Mouse (Mus musculus) cortical plate, adult 2 months (tissue): ENCODE results near the gene Cacnb2. TPM values are rescaled to one million over a fixed set of nuclear protein-coding genes. Genes with fewer than 3 reads are reported as not detected.
"Not testable (repeated sequence)": the region's sequence is repeated elsewhere in the genome, so short reads cannot be mapped to it uniquely, and the experiment has no call there.

ENCODE experiments used
- H3K27ac ChIP-seq: fragments of 200-500 bp; 2 replicates; pipeline ENCODE4 v1.5.1; 2012; ENCODE audit warnings: low read length, control low read depth, inconsistent platforms; ENCODE audit not compliant: insufficient read depth
- H3K4me1 ChIP-seq: fragments of 200-500 bp; 2 replicates; pipeline ENCODE4 v1.6.1; 2011; ENCODE audit warnings: low read length; ENCODE audit not compliant: control insufficient read depth, insufficient read depth
- H3K4me3 ChIP-seq: fragments of 200-500 bp; 2 replicates; pipeline ENCODE4 v1.5.1; 2011; ENCODE audit warnings: mild to moderate bottlenecking, low read length, control low read depth; ENCODE audit not compliant: insufficient read depth
- CTCF ChIP-seq: fragments of 200-500 bp; IDR thresholded peaks from 2 replicates; pipeline ENCODE4 v1.5.1; 2011; ENCODE audit warnings: mild to moderate bottlenecking, control low read depth, low read length; ENCODE audit not compliant: insufficient read depth; ENCODE audit errors: extremely low read depth
- POLR2A ChIP-seq: fragments of 200-500 bp; IDR thresholded peaks from 2 replicates; pipeline ENCODE4 v1.6.1; 2011; ENCODE audit warnings: mild to moderate bottlenecking, low read length, control low read depth; ENCODE audit not compliant: insufficient read depth; ENCODE audit errors: extremely low read depth
- polyA plus RNA-seq: library from polyadenylated mRNA; depleted of rRNA; stranded (reverse); fragments of >200 nt; gene quantifications from 2 replicates; pipeline ENCODE4 v1.2.3, GENCODE M21; 2012

The Cacnb2 gene
- polyA plus RNA-seq, 1 experiment, result 32.0 TPM

DNA sequence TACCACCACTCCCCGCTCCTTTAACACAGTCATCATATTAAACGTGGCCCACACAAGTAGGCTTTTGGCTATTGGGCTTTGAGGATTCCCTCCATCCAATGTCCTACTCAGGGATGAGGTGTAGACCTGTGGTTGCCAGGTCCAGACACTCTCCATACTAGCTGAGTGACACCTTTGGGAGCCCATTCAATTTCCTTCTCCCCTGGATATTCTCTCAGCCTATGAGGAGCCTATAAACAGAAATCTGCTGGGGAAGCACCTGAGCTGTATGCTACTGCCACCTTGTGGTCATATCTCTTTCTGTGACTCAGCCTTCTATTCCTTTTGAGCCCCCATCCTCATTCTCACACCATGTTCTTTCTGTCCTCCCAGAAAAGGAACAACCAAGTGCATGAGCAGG, 108.9 kb downstream of the Cacnb2 start:
- no peaks in the 10 kb centered on the region for H3K4me1 ChIP-seq
- TF ChIP-seq CTCF, result peak; percentile 34; the same call in 1 of the 2 replicates
- no peak for TF ChIP-seq POLR2A
- no peak overlapping the region for H3K27ac ChIP-seq
- H3K4me3 ChIP-seq, result no peak overlapping the region

DNA sequence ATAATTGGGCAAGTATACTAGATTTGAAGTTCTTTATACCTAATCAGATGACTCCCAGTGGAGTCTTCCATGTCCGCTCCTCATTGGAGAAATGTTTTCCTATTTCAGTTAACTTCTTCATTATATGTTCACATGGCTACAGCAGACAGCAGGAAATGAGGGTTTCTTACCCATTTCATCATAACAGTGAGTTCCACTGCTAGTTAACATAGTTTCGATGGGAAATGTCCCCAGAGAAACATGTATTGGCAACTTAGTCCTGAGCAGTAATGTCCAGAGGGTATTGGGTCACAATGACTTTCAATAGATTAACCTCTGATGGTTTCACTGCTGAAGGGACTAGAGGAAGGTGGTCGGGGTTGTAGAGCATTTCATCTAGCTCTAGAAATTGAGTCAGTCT, 110.2 kb downstream of the Cacnb2 start:
- Histone ChIP-seq H3K27ac (no peak overlapping the region), H3K4me3 (no peak overlapping the region), H3K4me1 (no peaks in the 10 kb centered on the region)
- no peak for TF ChIP-seq POLR2A
- no peak for TF ChIP-seq CTCF

- no peak overlapping the region for H3K4me3 ChIP-seq
- TF ChIP-seq POLR2A (no peak), CTCF (no peak)
- no peak overlapping the region for H3K27ac ChIP-seq
Measured at GRCm38 (mm10) chr2:14716666-14717065, 113.8 kb downstream of the Cacnb2 start.

GRCm38 (mm10) chr2:14719119-14719718, 116.3 kb downstream of the Cacnb2 start:
- no peak overlapping the region for H3K4me3 ChIP-seq
- 0 out of 2 replicates have a peak overlapping the region, but pooled peaks have one; percentile 72 for H3K27ac ChIP-seq
- no peaks in the 10 kb centered on the region for H3K4me1 ChIP-seq
- TF ChIP-seq CTCF (no peak), POLR2A (no peak)

More at GRCm38 (mm10) chr2:14716666-14717065, 113.8 kb downstream of the Cacnb2 start:
- no peaks in the 10 kb centered on the region for H3K4me1 ChIP-seq

GRCm38 (mm10) chr2:14725437-14725836, 122.5 kb downstream of the Cacnb2 start:
- TF ChIP-seq POLR2A (no peak), CTCF (no peak)
- H3K27ac ChIP-seq, result no peak overlapping the region
- no peaks in the 10 kb centered on the region for H3K4me1 ChIP-seq
- no peak overlapping the region for H3K4me3 ChIP-seq

DNA sequence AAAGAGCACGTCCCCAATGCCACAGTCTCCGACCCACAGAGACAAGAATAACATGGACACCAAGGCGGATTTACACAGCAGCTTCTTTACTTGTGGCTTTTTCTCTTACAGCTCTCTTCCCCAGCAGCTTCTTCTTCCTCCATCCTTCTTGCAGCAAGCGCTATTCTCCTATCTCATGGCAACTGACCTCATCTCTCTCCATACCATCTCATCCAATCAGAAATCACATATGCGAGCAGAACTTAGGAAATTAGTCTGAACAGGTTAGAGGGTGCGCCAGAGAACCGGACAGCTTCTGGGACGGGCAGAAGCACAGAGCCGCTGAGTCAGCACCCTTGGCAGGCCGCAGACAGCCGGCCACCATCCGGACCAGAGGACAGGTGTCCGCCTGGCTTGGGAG, 123.7 kb downstream of the Cacnb2 start:
- not testable (repeated sequence) for H3K27ac ChIP-seq, H3K4me1 ChIP-seq, H3K4me3 ChIP-seq

GRCm38 (mm10) chr2:14738927-14739326, 136.0 kb downstream of the Cacnb2 start:
- peaks cover 1% of the 10 kb centered on the region; the same call in 1 of the 2 replicates for H3K4me1 ChIP-seq
- TF ChIP-seq POLR2A, result peak; percentile 84
- no peak for TF ChIP-seq CTCF
- H3K4me3 ChIP-seq, result peak overlapping the region; percentile 83
- H3K27ac ChIP-seq, result peak overlapping the region; percentile 27; the same call in 1 of the 2 replicates

DNA sequence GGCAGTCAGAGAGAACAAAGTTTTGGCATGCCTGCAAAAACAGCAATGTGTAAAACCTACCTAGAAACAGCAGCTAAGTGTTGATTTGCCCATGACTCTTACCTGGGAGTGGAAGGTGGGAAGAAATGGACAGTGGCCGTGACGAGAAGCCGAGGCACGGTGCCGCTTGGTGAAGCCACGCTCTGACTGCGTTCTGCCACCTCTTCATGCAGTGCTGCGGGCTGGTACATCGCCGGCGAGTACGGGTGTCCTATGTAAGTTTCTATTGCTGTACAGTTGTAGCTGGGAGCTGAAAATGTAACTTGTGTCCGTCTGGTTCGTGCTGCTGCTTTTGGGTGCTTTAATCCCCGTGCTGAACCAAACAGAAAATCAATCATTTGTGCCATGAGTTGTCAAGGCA, 136.6 kb downstream of the Cacnb2 start:
- H3K4me3 ChIP-seq, result peak overlapping the region; percentile 83
- H3K27ac ChIP-seq, result peak overlapping the region; percentile 27
- TF ChIP-seq POLR2A, result peak; percentile 22; the same call in 1 of the 2 replicates
- no peak for TF ChIP-seq CTCF
- H3K4me1 ChIP-seq, result peaks cover 1% of the 10 kb centered on the region; the same call in 1 of the 2 replicates

DNA sequence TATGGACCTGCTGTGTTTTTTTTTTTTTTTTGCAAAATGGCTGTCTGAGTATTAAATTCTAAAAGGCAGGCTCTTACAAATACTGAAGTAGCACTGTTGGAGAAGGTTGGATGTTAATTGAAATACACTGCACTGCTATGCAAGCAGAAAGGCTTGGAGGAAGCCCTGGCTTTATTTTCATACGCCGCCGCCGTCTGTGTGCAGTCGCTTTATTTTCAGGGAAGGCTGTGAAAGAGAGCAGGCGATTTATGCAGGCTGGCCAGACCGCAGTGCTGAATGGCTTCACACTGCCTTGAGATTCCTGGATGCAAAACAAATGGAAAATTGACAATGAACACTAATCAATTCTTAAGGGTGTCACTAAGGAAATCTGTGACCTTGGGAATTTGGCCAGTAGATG, 137.5 kb downstream of the Cacnb2 start:
- no peak overlapping the region; the same call in 1 of the 2 replicates for H3K27ac ChIP-seq
- H3K4me1 ChIP-seq, result peaks cover 1% of the 10 kb centered on the region; the same call in 1 of the 2 replicates
- no peak for TF ChIP-seq CTCF
- TF ChIP-seq POLR2A, result peak; percentile 34; the same call in 1 of the 2 replicates
- H3K4me3 ChIP-seq, result peak overlapping the region; percentile 83

DNA sequence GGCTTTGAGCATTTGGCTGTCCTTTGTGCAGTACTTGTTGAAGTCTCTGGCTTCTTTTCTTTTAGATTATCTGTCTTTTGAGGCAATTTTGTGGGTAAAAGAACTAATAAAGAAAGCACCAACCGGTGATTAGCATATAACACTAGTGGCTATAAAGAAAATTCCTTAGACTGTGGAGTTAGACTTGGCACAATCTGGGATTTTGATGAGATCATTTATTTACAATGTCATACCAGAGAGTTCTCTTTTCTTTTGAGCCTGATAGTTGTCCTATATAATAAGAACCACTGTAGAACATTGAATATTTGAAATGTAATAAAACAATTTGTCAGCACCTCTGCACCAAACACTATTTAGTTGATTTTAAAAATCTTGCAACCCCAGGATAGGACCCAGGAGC, 141.9 kb downstream of the Cacnb2 start:
- Histone ChIP-seq H3K27ac (no peak overlapping the region), H3K4me1 (no peaks in the 10 kb centered on the region; the same call in 1 of the 2 replicates), H3K4me3 (no peak overlapping the region)
- no peak for TF ChIP-seq POLR2A
- TF ChIP-seq CTCF, result no peak

DNA sequence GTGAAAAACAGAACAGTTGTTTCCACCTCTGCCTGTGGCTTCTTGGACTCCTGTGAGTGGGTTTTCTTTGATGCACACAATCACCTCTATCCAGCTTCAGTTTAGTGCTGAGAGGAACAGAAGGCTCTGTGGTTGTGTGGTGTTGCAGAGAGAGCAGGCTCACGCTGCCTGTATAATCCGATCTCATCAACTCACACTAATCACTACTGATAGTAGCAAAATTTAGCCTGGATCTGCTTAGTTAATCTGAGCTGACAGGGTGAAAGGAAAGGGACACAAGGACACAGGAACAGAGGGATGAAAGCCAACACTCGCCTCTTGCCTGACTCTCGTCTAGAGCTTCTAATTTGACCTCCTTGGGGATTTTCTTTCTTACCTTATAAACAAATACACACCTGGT, 160.0 kb downstream of the Cacnb2 start:
- Histone ChIP-seq H3K4me3 (no peak overlapping the region), H3K4me1 (peaks cover 7% of the 10 kb centered on the region; the same call in 1 of the 2 replicates), H3K27ac (peak overlapping the region; percentile 6; the same call in 1 of the 2 replicates)
- TF ChIP-seq POLR2A, result no peak
- TF ChIP-seq CTCF, result no peak
